Mouse (Mus musculus) kidney, postnatal 14 days (tissue): ENCODE results near the gene Zkscan16.

Source experiments
- DNase-seq: peaks from one replicate; pipeline ENCODE4 v3.0.0; 2022; ENCODE audit warnings: mixed read lengths

Gene Zkscan16

DNA sequence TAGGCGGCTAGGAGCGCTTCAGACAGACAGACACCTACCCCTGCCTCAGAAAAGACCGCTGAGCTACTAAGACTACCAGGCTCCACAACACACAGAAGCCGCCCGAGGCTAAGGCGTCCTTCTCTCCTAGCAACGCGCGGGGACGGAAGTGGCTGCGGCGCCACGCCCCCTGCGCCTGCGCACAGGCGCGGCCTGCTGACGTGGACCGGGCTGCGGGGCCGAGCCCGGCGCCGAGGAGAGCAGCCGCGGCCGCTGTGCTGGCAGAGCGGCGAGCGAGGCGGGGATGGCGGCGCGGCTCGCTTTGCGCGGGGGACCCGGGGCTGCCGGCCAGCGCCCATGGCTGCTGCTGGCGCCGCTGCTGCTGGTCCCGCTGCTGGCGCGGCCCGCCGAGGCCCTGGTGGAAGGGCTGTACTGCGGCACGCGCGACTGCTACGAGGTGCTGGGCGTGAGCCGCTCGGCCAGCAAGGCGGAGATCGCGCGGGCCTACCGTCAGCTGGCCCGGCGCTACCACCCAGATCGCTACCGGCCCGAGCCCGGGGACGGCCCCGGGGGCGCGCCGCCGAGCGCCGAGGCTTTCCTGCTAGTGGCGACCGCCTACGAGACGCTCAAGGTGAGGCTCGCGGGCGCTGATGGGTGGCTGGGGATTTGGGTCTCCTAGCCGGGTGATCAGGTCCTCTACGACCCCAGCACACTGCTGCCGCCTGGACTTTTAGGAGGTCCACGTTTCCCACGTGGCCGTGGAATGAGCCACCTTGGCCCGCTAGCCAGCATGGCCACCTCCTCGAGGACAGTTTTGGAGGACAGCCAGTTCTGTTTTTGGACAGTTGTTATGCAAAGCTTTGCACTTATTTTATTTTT lies 59.7 kb downstream of the Zkscan16 start, which contains the start of gene Gm20503:
Gene Gm20503, plus strand, starts transcription at position 263 of the 858 bp plus-strand sequence.
- DNase-seq, result peak; percentile 96

DNA sequence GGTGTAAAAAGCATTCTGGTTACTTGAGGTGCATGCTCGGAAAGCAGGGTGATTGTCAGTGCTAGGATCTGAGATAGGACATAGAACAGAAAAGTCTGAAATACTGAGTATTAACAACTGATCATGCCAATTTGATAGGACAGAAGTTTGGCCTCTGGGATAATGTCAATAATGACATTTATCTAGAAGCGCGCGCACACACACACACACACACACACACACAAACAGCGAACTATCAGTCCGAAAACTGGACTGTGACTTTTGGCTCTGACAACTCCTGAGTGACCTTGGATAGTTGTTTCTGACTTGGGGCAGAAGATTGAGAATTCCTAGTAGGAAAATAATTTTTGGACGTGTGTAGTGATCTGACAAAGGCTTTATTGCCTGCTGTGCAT lies 60.4 kb downstream of the Zkscan16 start:
- peak; percentile 14 for DNase-seq

DNA sequence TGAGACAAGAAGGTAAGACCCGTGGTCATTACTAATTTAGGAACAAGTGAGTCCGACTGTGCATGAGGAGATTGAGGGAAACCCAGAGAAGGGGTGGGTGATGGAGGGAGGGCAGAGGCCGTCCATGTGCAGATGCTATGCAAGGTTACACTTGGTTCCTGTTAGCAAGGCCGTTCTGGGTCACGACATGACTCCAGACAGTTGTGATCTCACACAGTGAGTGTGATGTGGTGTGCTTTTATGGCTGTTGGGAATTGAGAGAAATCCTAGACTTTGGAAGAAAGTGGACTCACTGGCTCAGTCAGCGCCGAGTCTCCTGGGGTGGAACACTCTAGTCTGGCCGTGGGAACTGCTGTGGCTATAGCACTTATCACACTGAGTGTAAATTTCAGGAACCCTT lies 62.8 kb downstream of the Zkscan16 start:
- no peak for DNase-seq

DNA sequence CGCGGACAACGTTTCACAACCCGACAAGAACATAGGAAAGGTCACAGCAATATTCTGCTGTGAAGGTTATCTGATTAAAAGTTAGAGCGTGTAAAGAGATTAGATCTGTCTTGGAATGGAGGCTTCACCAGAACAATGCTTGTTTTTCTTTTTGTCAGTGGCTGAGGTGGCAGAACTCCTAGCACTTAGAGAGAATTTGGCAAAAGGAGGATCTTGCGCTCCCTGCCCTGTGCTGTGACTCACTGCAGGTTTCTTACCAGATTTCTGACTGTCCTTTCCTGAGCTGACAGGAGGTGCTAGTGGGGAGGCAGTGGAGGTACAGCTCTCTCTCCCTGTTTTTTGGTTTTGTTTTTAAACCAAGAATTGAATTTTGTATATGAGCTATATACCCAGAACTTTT lies 63.6 kb downstream of the Zkscan16 start:
- DNase-seq, result no peak
